Mouse (Mus musculus) forebrain, postnatal 0 days (tissue): ENCODE measurements around the gene Clpb. TPM values are rescaled to one million over a fixed set of nuclear protein-coding genes. Genes with fewer than 3 reads are reported as not detected.

ENCODE experiments used
- ATAC-seq: fragments of 200-750 bp; cut with Nextera tagmentation; 2 replicates; pipeline ENCODE4 v1.8.0; 2017; ENCODE audit warnings: mild to moderate bottlenecking, moderate library complexity
- DNase-seq: peaks from one replicate; pipeline ENCODE4 v3.0.0-alpha.2; 2015
- H3K27ac ChIP-seq: fragments of 300-500 bp; sonication (generic); 2 replicates; pipeline ENCODE4 v1.5.1; 2014; ENCODE audit warnings: low read depth, mild to moderate bottlenecking, antibody characterized with exemption, low read length, moderate library complexity, mixed read lengths
- H3K27me3 ChIP-seq: fragments of 300-500 bp; sonication (generic); 2 replicates; pipeline ENCODE4 v1.6.1; 2014; ENCODE audit warnings: mild to moderate bottlenecking, low read length, mixed read lengths; ENCODE audit not compliant: insufficient read depth
- H3K36me3 ChIP-seq: fragments of 300-500 bp; sonication (generic); 2 replicates; pipeline ENCODE4 v1.6.1; 2014; ENCODE audit warnings: mild to moderate bottlenecking, moderate library complexity; ENCODE audit not compliant: insufficient read depth
- H3K4me1 ChIP-seq: fragments of 300-500 bp; sonication (generic); 2 replicates; pipeline ENCODE4 v1.6.1; 2014; ENCODE audit warnings: antibody characterized with exemption; ENCODE audit not compliant: insufficient read depth
- H3K4me2 ChIP-seq: fragments of 300-500 bp; sonication (generic); 2 replicates; pipeline ENCODE4 v1.6.1; 2014; ENCODE audit warnings: low read depth, mild to moderate bottlenecking, moderate library complexity
- H3K4me3 ChIP-seq: fragments of 300-500 bp; sonication (generic); 2 replicates; pipeline ENCODE4 v1.5.1; 2014; ENCODE audit warnings: low read depth, low read length, mixed read lengths
- H3K9ac ChIP-seq: fragments of 300-500 bp; sonication (generic); 2 replicates; pipeline ENCODE4 v1.6.1; 2014; ENCODE audit warnings: mild to moderate bottlenecking
- H3K9me3 ChIP-seq: fragments of 300-500 bp; sonication (generic); 2 replicates; pipeline ENCODE4 v1.6.1; 2016; ENCODE audit warnings: low read length
- CTCF ChIP-seq: sonication (generic); IDR thresholded peaks from 2 replicates; pipeline ENCODE4 v1.5.1; 2016; ENCODE audit warnings: antibody characterized with exemption, control low read depth, low read depth
- WGBS: fragments of 180-500 bp; shearing (Covaris S2); extraction: QIAGEN DNeasy Blood & Tissue Kit; methylation state at CpG from one replicate; pipeline ENCODE4 v1.1.7; 2014; 5-methylcytosine and 5-hydroxymethylcytosine counted together
- polyA plus RNA-seq: library from polyadenylated mRNA; unstranded; fragments of >200 nt; fragmentation: Nextera tagmentation; extraction: Ambion mirVana; gene quantifications from 2 replicates; pipeline ENCODE4 v1.2.1, GENCODE M21; 2015
- total RNA-seq: library from RNA; depleted of rRNA; stranded (reverse); fragments of >200 nt; gene quantifications from 2 replicates; pipeline ENCODE4 v1.2.3, GENCODE M21; 2014

The Clpb gene
- total and polyA plus RNA-seq, 2 experiments from 2014 or later: 38.3 to 45.9 TPM

DNA sequence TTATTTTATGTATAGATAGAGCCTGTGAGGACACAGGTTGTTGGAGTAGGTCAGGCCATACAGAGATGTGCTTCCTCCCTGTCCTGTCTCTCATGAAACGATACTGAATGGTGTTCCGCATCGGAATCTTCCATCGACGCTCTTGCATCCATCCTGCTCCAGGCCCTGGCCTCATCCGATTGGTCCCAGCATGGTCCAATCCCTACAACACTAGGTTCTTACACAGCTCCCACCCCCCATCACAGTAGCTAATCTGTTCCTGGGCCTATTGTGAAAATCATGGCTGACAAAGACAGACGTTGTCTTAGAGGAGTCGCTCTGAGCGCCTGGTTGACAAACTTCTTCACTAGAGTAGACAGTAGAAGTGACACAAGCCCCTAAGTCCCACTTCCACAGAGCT, 13.7 kb upstream of the Clpb start:
- Histone ChIP-seq H3K4me3 (no peak overlapping the region), H3K27me3 (no peaks in the 10 kb centered on the region), H3K4me2 (no peak overlapping the region), H3K36me3 (no peaks in the 10 kb centered on the region), H3K9me3 (no peaks in the 10 kb centered on the region), H3K9ac (no peak overlapping the region), H3K4me1 (no peaks in the 10 kb centered on the region), H3K27ac (no peak overlapping the region)
- WGBS: 85% methylated on average over 9 of the region's 9 CpGs
- ATAC-seq: peak; percentile 54; the same call in 1 of the 2 replicates
- TF ChIP-seq CTCF: no peak
- DNase-seq: no peak

GRCm38 (mm10) chr7:101650565-101650964, 12.9 kb upstream of the Clpb start:
- DNase-seq (peak; percentile 39), ATAC-seq (no peak)
- no peak overlapping the region for H3K4me2 ChIP-seq
- H3K9me3 ChIP-seq: no peaks in the 10 kb centered on the region
- no peak overlapping the region for H3K9ac ChIP-seq
- no peak overlapping the region for H3K27ac ChIP-seq
- no peak overlapping the region for H3K4me3 ChIP-seq
- no peaks in the 10 kb centered on the region for H3K4me1 ChIP-seq
- peak; percentile 75 for TF ChIP-seq CTCF
- H3K27me3 ChIP-seq: no peaks in the 10 kb centered on the region
- WGBS: 31% methylated on average over 3 of the region's 3 CpGs
- H3K36me3 ChIP-seq: no peaks in the 10 kb centered on the region

- Histone ChIP-seq H3K27me3 (no peaks in the 10 kb centered on the region), H3K9ac (no peak overlapping the region), H3K36me3 (no peaks in the 10 kb centered on the region), H3K4me2 (peak overlapping the region; percentile 36), H3K4me1 (no peaks in the 10 kb centered on the region), H3K27ac (no peak overlapping the region), H3K9me3 (no peaks in the 10 kb centered on the region), H3K4me3 (no peak overlapping the region; the same call in 1 of the 2 replicates)
- peak; percentile 81 for TF ChIP-seq CTCF
- 29% methylated on average over 10 of the region's 10 CpGs for WGBS
- ATAC-seq (peak; percentile 82), DNase-seq (peak; percentile 77)
Measured at GRCm38 (mm10) chr7:101653681-101654209, 9.7 kb upstream of the Clpb start.

- no peak overlapping the region for H3K27ac ChIP-seq
- no peak overlapping the region for H3K9ac ChIP-seq
- 65% methylated on average over 4 of the region's 4 CpGs for WGBS
- ATAC-seq: no peak
- DNase-seq: no peak
- H3K36me3 ChIP-seq: no peaks in the 10 kb centered on the region
- H3K4me1 ChIP-seq: no peaks in the 10 kb centered on the region
- H3K9me3 ChIP-seq: no peaks in the 10 kb centered on the region
- TF ChIP-seq CTCF: no peak
- H3K4me2 ChIP-seq: no peak overlapping the region
- H3K27me3 ChIP-seq: no peaks in the 10 kb centered on the region
- no peak overlapping the region for H3K4me3 ChIP-seq
Measured at GRCm38 (mm10) chr7:101654936-101655335, 8.5 kb upstream of the Clpb start.

GRCm38 (mm10) chr7:101662006-101662405, 1.4 kb upstream of the Clpb start:
- peaks cover 11% of the 10 kb centered on the region for H3K4me1 ChIP-seq
- H3K27ac ChIP-seq: no peak overlapping the region
- no peaks in the 10 kb centered on the region for H3K27me3 ChIP-seq
- no peaks in the 10 kb centered on the region for H3K36me3 ChIP-seq
- no peak overlapping the region for H3K4me2 ChIP-seq
- WGBS: 86% methylated on average over 1 of the region's 1 CpGs
- DNase-seq (no peak), ATAC-seq (no peak)
- 0 out of 2 replicates have a peak, but pooled peaks have one; percentile 21 for TF ChIP-seq CTCF
- no peak overlapping the region for H3K9ac ChIP-seq
- no peak overlapping the region for H3K4me3 ChIP-seq
- no peaks in the 10 kb centered on the region for H3K9me3 ChIP-seq

GRCm38 (mm10) chr7:101666581-101666980, 3.1 kb downstream of the Clpb start:
- Histone ChIP-seq H3K4me3 (no peak overlapping the region), H3K36me3 (peaks cover 11% of the 10 kb centered on the region; the same call in 1 of the 2 replicates), H3K9ac (no peak overlapping the region), H3K27ac (no peak overlapping the region), H3K4me2 (no peak overlapping the region), H3K27me3 (no peaks in the 10 kb centered on the region), H3K9me3 (no peaks in the 10 kb centered on the region), H3K4me1 (peaks cover 11% of the 10 kb centered on the region)
- ATAC-seq (peak; percentile 23; the same call in 1 of the 2 replicates), DNase-seq (peak; percentile 79)
- peak; percentile 84 for TF ChIP-seq CTCF
- 5% methylated on average over 3 of the region's 3 CpGs for WGBS

- no peak for ATAC-seq
- peaks cover 11% of the 10 kb centered on the region; the same call in 1 of the 2 replicates for H3K36me3 ChIP-seq
- no peak for TF ChIP-seq CTCF
- no peak overlapping the region for H3K4me2 ChIP-seq
- H3K9me3 ChIP-seq: no peaks in the 10 kb centered on the region
- no peak overlapping the region for H3K4me3 ChIP-seq
- no peaks in the 10 kb centered on the region for H3K4me1 ChIP-seq
- H3K27me3 ChIP-seq: no peaks in the 10 kb centered on the region
- WGBS: 84% methylated on average over 5 of the region's 5 CpGs
- H3K9ac ChIP-seq: no peak overlapping the region
- H3K27ac ChIP-seq: no peak overlapping the region
- no peak for DNase-seq
Measured at GRCm38 (mm10) chr7:101671601-101672280, 8.3 kb downstream of the Clpb start.
